Mouse (Mus musculus) heart, adult 18-20 months (tissue): ENCODE measurements around the gene Esr2. TPM values are rescaled to one million over a fixed set of nuclear protein-coding genes. Genes with fewer than 3 reads are reported as not detected.

Experiments used
- DNase-seq, 2 experiments: peaks; one replicate each; pipeline ENCODE4 v3.0.0; 2021 to 2022; ENCODE audit warnings: mixed read lengths in 1 of 2
- total RNA-seq, 2 experiments: library from RNA; stranded (reverse); gene quantifications; 2 replicates each; pipeline ENCODE4 v1.2.3; 2021

The Esr2 gene
- total RNA-seq, 2 experiments from 2014 or later: not detected

- DNase-seq: no peak
These were observed 90.8 kb downstream of the Esr2 start for GRCm38 (mm10) chr12:76085956-76086905.

DNA sequence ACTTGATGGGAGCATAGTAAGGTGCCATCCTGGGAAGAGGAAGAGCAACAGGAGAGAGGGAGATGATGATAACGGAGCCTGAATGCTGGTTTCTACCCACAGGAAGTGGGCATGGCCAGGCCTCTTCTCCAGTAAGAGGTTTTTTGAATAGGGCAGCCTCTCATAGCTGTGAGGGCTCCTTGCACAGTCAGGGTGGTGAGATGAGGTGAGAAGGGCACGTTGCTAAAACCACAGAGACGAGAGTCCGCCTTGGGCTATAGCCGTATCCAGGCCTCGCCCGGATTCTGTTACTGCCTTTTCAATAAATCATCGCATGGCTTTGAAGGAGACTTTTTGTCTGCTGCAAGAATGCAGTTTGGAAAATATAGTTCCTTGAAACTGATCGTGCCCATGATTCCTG, 92.0 kb downstream of the Esr2 start:
- DNase-seq: no peak

- DNase-seq: no peak
These were observed 95.4 kb downstream of the Esr2 start for GRCm38 (mm10) chr12:76081557-76082211.

- DNase-seq: no peak
These were observed 96.0 kb downstream of the Esr2 start for GRCm38 (mm10) chr12:76080876-76081556.

GRCm38 (mm10) chr12:76073981-76074380, 103.1 kb downstream of the Esr2 start:
- no peak for DNase-seq

GRCm38 (mm10) chr12:76073066-76073826, 103.8 kb downstream of the Esr2 start:
- no peak for DNase-seq

- peak; percentile 38 to 41 for DNase-seq
These were observed 104.9 kb downstream of the Esr2 start for GRCm38 (mm10) chr12:76071935-76072849.

Other genes with a start within 250 kb of the Esr2 start
- gene Tex21, start 69.5 kb upstream of the Esr2 start, total RNA-seq: not detected
- gene Mthfd1, start 78.0 kb upstream of the Esr2 start, total RNA-seq: 10 to 100 TPM; 25.6 to 27.9 TPM
- gene Akap5, start 147.6 kb upstream of the Esr2 start, total RNA-seq: under 1 TPM; 0.46 to 0.52 TPM
- gene Zbtb25, start 192.3 kb upstream of the Esr2 start, total RNA-seq: 1 to 10 TPM; 5.2 to 5.8 TPM
- 1 to 10 TPM; 2.9 to 3.0 TPM for gene Zbtb1, start 193.0 kb upstream of the Esr2 start, total RNA-seq
- gene Hspa2, start 226.9 kb upstream of the Esr2 start, total RNA-seq: 1 to 10 TPM; 5.4 to 6.2 TPM
- under 1 TPM in 1 of 2 experiments, not detected in 1; 0.18 TPM for gene Ppp1r36, start 240.3 kb upstream of the Esr2 start, total RNA-seq